Mouse (Mus musculus): ENCODE data around the gene Stam2. TPM values are rescaled to one million over a fixed set of nuclear protein-coding genes. Genes with fewer than 3 reads are reported as not detected.
A peak's percentile ranks its signal among the peaks of the same experiment; 100 is the strongest.

Gene Stam2
- polyA plus RNA-seq (2012): 0.06 and 0.17 TPM in 2 replicates

DNA sequence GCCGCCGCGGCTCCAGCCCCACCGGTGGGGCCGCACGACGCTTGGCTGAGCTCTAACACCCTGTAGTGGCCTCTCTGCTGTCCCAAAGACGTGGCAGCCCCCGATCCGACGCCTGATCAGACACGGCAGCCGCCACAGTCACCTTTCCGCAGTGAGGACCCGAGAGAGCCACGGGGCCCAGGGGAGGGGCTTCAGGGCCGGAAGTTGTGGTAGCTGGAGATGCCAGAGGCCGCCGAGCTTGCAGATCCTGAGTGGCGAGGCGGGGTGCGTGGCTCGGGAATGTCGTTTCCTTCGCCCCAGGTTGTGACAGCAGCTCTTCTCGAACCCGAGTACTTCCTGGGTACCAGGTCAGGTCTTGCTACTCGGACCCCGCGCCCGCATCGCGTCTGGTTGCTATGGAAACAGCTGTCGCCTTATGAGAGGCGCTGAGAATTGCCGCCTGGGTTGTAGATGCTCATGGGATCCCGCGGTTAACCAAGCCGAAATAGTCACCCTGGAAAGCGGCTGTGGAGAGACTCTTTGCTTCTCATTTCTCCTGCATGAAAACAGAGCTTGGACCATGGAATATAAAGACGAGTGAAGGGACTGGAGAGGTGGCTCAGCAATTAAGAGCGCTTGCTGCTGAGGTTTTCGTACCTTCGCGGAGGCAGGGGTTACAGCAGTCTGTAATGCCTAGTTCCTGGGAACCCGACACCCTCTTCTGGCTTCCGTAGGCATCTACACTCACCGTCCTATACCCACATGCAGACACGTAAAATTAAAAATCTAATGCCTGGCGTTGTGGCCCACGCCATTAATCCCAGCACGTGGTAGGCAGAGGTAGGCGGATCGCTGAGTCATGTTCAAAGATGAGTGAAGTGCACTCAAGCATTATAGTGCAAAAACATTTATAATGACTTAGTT is at the start of gene Stam2:
Gene Stam2 (minus strand): TSS at position 26 of the 903 bp plus-strand sequence.
- H3K9me3 ChIP-seq (ENCODE audit: control insufficient read depth, low read length): no peaks in the 10 kb centered on the region
- H3K36me3 ChIP-seq (ENCODE audit: control insufficient read depth): peaks cover 2% of the 10 kb centered on the region
- no peak for TF ChIP-seq TAL1 (IDR thresholded peaks at IDR 0.05; ENCODE audit: low read length)
- no peak for TF ChIP-seq GATA1 (IDR thresholded peaks at IDR 0.05; ENCODE audit: low read length)
- H3K4me1 ChIP-seq (ENCODE audit: control insufficient read depth): peaks cover 26% of the 10 kb centered on the region
- peak within 1 kb of the TSS; percentile 93 for H3K4me3 ChIP-seq (replicated peaks)
- H3K27me3 ChIP-seq (ENCODE audit: control insufficient read depth): no peaks in the 10 kb centered on the region

DNA sequence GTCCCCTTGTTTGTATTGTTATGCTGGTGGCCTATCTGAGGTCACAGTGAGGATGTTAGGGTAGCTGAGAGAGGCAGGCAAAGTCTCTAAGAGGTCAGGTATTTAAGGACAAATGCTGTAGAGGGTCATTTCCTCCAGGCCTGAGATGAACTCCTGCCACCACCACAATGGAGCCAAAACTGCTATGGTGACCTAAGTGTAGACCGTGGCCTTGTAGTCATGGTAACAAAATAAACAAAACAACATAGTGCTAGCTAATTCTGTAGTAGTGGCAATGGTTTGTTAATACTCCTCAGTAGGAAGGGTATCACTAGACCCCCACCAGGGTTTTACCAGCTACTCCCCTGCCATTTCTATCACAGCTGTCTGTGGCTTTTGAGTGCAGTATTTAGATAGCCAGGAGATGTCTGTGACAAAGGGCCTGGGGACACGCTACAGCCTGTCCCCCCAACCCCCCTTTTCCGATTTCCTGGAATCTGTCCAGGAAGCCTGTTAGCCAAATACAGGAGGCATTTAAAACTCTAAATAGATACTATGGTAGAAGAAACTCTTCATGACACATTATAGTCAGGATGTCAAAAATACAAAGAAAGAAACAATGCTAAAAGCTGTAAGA is 43.1 kb upstream of the Stam2 start:
- TF ChIP-seq TAL1 (IDR thresholded peaks at IDR 0.05; ENCODE audit: low read length) (no peak), GATA1 (IDR thresholded peaks at IDR 0.05; ENCODE audit: low read length) (no peak)
- H3K4me3 ChIP-seq (replicated peaks): no peak overlapping the region
- no peaks in the 10 kb centered on the region for H3K4me1 ChIP-seq (ENCODE audit: control insufficient read depth)
- no peaks in the 10 kb centered on the region for H3K36me3 ChIP-seq (ENCODE audit: control insufficient read depth)
- no peaks in the 10 kb centered on the region for H3K9me3 ChIP-seq (ENCODE audit: control insufficient read depth, low read length)
- H3K27me3 ChIP-seq (ENCODE audit: control insufficient read depth): no peaks in the 10 kb centered on the region

DNA sequence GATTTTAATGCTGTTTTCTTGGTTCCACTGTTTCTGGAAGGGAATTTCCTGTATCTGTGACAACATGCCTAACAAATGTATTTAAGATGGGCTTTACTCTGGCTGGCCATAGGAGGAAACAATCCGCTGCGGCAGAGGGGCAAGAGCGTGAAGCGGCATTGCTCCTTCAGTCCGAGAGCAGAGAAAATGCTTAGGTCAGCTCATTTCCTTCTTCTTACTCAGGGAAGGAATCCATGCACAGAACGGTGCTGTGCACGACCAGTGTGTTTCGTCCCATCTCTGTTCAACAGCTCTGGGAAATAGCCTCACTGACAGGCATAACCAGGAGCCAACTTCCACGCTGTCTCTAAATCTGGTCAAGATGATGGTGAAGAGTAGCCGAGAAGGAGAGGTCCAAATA is 37.9 kb upstream of the Stam2 start:
- Histone ChIP-seq H3K4me1 (ENCODE audit: control insufficient read depth) (no peaks in the 10 kb centered on the region), H3K9me3 (ENCODE audit: control insufficient read depth, low read length) (no peaks in the 10 kb centered on the region), H3K4me3 (replicated peaks) (no peak overlapping the region), H3K27me3 (ENCODE audit: control insufficient read depth) (no peaks in the 10 kb centered on the region), H3K36me3 (ENCODE audit: control insufficient read depth) (no peaks in the 10 kb centered on the region)
- TF ChIP-seq TAL1 (IDR thresholded peaks at IDR 0.05; ENCODE audit: low read length) (no peak), GATA1 (IDR thresholded peaks at IDR 0.05; ENCODE audit: low read length) (no peak)

DNA sequence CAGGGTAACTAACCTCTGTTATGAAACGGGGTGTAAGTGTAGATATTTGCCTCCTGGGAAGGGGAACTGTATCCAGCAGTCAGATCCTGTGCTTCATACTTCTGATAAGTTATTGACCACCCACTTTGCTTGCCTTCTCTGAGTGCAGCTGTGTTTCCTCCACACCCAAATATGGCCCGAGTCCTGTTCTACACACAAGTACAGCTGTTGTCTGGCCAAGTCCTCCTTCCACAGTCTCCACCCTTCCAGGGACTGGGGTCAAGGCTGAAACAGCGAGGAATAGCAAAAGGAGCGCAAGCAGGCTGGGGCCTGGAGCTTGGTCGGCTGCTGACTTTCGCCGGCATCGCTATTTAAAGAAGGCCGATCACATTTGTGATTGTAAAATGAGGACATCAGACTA is 37.3 kb upstream of the Stam2 start:
- no peak for TF ChIP-seq GATA1 (IDR thresholded peaks at IDR 0.05; ENCODE audit: low read length)
- Histone ChIP-seq H3K4me3 (replicated peaks) (no peak overlapping the region), H3K4me1 (ENCODE audit: control insufficient read depth) (no peaks in the 10 kb centered on the region), H3K36me3 (ENCODE audit: control insufficient read depth) (no peaks in the 10 kb centered on the region), H3K27me3 (ENCODE audit: control insufficient read depth) (no peaks in the 10 kb centered on the region), H3K9me3 (ENCODE audit: control insufficient read depth, low read length) (no peaks in the 10 kb centered on the region)

DNA sequence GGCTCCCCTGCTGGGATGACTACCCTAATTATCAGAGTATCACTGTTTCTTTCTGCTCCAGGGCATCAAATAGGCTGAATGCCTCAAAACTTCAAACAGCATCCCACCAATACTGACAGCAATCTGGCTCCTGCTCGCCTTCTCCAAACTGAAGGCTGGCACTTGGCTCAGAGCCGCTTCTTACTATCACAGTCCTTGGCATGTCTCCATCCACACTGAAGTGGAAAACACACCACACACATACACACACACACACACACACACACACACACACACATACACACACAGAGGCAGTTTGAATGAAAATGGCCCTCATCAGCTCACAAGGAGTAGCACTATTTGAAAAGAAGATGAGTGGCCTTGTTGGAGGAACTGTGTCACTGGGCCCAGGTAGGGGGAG is 35.8 kb upstream of the Stam2 start:
- Histone ChIP-seq H3K27me3 (ENCODE audit: control insufficient read depth) (no peaks in the 10 kb centered on the region), H3K36me3 (ENCODE audit: control insufficient read depth) (no peaks in the 10 kb centered on the region), H3K9me3 (ENCODE audit: control insufficient read depth, low read length) (no peaks in the 10 kb centered on the region), H3K4me3 (replicated peaks) (no peak overlapping the region), H3K4me1 (ENCODE audit: control insufficient read depth) (no peaks in the 10 kb centered on the region)
- TF ChIP-seq TAL1 (IDR thresholded peaks at IDR 0.05; ENCODE audit: low read length): no peak
- no peak for TF ChIP-seq GATA1 (IDR thresholded peaks at IDR 0.05; ENCODE audit: low read length)

DNA sequence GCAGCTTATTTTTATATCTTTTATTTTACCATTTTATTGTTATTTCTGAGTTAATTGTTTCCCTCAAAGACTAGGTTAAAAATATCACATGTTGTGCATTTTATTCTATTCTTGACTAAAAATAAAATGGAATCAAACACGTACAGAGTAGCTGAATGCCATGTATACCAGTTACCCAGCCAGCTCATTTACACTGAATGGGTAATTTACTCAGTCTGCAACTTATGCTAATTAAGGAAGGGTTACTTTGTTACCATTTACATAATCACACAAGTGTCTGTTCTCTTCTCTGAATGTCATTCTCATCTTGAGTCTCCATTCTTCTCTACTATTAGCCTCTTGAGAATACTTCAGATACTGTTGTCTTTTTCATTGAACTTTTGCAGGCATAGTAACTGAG is 32.3 kb upstream of the Stam2 start:
- H3K36me3 ChIP-seq (ENCODE audit: control insufficient read depth): no peaks in the 10 kb centered on the region
- no peaks in the 10 kb centered on the region for H3K4me1 ChIP-seq (ENCODE audit: control insufficient read depth)
- no peaks in the 10 kb centered on the region for H3K27me3 ChIP-seq (ENCODE audit: control insufficient read depth)
- no peaks in the 10 kb centered on the region for H3K9me3 ChIP-seq (ENCODE audit: control insufficient read depth, low read length)
- H3K4me3 ChIP-seq (replicated peaks): no peak overlapping the region
- TF ChIP-seq GATA1 (IDR thresholded peaks at IDR 0.05; ENCODE audit: low read length) (no peak), TAL1 (IDR thresholded peaks at IDR 0.05; ENCODE audit: low read length) (no peak)

DNA sequence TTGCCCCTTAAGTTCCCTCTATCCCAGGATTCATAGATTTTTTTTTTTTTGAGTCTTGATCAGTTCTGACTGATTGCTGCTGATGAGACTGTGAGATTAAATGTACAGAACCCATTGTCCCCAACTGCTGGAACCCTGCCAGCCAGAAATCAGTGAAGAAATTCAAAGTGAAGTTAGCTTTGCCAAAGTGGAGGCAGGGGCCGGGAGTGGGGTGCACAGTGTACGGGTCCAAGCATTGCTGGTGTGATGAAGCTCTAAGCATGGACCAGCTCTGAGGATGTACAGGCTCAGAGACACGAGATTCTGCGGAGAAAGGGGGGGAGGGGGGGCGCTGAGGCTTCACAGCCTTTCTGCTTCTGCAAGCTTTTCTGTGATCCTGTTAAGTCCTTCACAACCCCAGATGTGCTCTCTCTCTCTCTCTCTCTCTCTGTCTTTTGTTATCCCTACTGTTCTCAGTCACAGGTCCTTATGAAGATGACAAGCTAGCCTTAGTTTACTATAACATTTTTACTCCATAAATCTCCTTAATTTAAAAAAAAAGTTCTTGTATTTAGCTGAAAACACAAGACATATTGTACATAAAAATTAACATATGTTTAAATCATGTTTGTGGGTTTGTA is 30.8 kb upstream of the Stam2 start:
- no peak overlapping the region for H3K4me3 ChIP-seq (replicated peaks)
- H3K27me3 ChIP-seq (ENCODE audit: control insufficient read depth): no peaks in the 10 kb centered on the region
- no peaks in the 10 kb centered on the region for H3K36me3 ChIP-seq (ENCODE audit: control insufficient read depth)
- TF ChIP-seq GATA1 (IDR thresholded peaks at IDR 0.05; ENCODE audit: low read length): no peak
- H3K9me3 ChIP-seq (ENCODE audit: control insufficient read depth, low read length): no peaks in the 10 kb centered on the region
- no peaks in the 10 kb centered on the region for H3K4me1 ChIP-seq (ENCODE audit: control insufficient read depth)

DNA sequence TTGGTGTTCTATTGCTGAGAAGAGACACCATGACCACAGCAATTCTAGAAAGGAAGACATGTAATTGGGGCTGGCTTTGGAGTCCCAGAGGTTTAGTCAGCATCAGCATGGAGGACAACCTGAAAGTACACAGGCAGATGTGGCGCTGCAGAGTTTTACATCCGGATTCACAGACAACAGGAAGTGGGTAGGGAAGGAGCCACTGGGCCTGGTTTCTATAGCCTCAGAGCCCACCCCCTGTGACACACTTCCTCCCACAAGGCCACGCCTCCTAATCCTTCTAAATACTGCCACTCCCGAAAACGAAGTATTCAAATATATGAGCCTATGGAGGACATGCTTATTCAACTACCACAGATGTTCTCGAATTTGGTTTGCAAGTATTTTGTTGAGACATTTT is 23.0 kb upstream of the Stam2 start:
- Histone ChIP-seq H3K4me1 (ENCODE audit: control insufficient read depth) (no peaks in the 10 kb centered on the region), H3K36me3 (ENCODE audit: control insufficient read depth) (no peaks in the 10 kb centered on the region), H3K4me3 (replicated peaks) (no peak overlapping the region), H3K27me3 (ENCODE audit: control insufficient read depth) (no peaks in the 10 kb centered on the region), H3K9me3 (ENCODE audit: control insufficient read depth, low read length) (peaks cover 2% of the 10 kb centered on the region; the same call in 1 of the 2 replicates)
- no peak for TF ChIP-seq GATA1 (IDR thresholded peaks at IDR 0.05; ENCODE audit: low read length)
- TF ChIP-seq TAL1 (IDR thresholded peaks at IDR 0.05; ENCODE audit: low read length): no peak

DNA sequence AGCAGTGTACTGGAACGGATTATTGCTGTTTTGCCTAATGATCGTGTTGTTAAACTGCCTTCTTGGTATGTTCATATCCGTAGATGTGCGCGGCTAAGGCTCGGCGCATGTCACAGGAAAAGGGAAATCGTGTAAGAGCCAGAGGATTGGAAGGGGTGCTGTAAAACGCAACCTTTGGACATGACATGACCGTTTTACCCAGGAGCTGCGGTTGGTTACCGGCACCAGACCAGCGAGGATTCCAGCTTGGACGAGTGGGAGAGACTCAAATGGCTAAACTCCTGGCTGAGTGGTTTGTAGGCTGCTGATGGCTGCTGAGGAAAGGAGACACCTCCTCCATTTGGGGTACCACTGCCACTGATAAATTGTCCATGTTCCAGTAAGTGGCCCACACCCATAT is 21.8 kb upstream of the Stam2 start:
- Histone ChIP-seq H3K9me3 (ENCODE audit: control insufficient read depth, low read length) (peaks cover 2% of the 10 kb centered on the region; the same call in 1 of the 2 replicates), H3K36me3 (ENCODE audit: control insufficient read depth) (no peaks in the 10 kb centered on the region), H3K4me1 (ENCODE audit: control insufficient read depth) (no peaks in the 10 kb centered on the region), H3K4me3 (replicated peaks) (no peak overlapping the region), H3K27me3 (ENCODE audit: control insufficient read depth) (no peaks in the 10 kb centered on the region)
- TF ChIP-seq GATA1 (IDR thresholded peaks at IDR 0.05; ENCODE audit: low read length): no peak
- no peak for TF ChIP-seq TAL1 (IDR thresholded peaks at IDR 0.05; ENCODE audit: low read length)

Data from erythroblast, embryonic 14.5 days (primary cell).